Mouse (Mus musculus): ENCODE results near the gene Mgst3.

DNA sequence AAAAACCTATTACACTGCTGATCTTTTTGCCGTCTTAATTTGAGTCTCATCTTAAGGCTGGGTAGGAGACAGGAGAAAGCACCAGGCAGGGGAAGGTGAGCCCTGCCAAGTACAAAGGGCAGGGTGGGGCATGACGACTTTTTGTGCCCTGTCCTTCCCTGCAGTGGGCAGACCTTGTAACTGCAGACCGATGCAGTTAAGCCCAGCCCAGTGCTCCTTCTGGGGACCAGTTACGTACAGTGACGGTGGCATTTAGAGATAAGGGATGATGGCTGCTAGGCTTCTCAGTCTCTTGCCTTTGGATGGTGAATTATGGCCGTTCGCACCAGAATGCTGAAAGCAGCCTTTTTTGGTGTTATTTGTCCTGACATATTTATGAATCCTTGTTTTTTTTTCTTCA is 25.1 kb downstream of the Mgst3 start:
- TF ChIP-seq CTCF (IDR thresholded peaks at IDR 0.05; ENCODE audit: insufficient read depth, low read depth, low read length): no peak
- no peak for TF ChIP-seq POLR2A (IDR thresholded peaks at IDR 0.05; ENCODE audit: insufficient read depth, low read depth, low read length)
